Comparison of ENCODE assay signal across 14 mouse cellular contexts in the genomic region with DNA sequence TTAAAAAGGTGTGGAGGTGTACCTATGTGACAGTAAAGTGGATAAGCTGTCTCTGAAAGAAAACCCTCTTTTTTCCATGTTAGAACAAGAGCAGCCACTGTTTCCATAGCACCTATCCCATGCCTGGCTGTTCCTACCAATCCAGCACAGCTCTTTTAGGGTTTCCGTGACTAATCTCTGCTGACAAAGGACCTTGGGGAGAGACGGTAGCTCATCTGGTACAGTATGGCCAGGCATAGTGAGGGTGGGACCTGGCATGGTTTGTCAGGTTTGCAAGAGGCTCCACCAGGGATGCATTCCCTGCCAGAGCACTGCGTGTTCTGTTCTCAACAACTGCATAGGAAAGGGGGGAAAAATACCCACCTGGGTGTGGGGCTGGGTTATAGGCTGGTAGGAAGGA. TPM values are rescaled to one million over a fixed set of nuclear protein-coding genes. Genes with fewer than 3 reads are reported as not detected.
A peak's percentile ranks its signal among the peaks of the same experiment; 100 is the strongest.
DNase-seq lines count a peak whose midpoint lies in the region; ATAC-seq and TF ChIP-seq lines count a peak whose summit lies in the region.
"Had no signal": no experiment of that assay in that cellular context is flagged by ENCODE, and none has a peak within 500 bp of the region (broad histone marks: within the 10 kb centered on the region; RNA-seq: fewer than 3 reads in every experiment).

No protein-coding gene starts in this region.

- H3K4me2 ChIP-seq in forebrain, postnatal 0 days (ENCODE audit: low read depth) = no peak overlapping the region
- no peak overlapping the region for H3K4me2 ChIP-seq in forebrain, embryonic 16.5 days (ENCODE audit: low read length)
- no peak overlapping the region for H3K4me2 ChIP-seq in limb, embryonic 14.5 days (replicated peaks; ENCODE audit: low read depth, low read length, severe bottlenecking)
- no peak overlapping the region for H3K4me2 ChIP-seq in embryonic facial prominence, embryonic 14.5 days (ENCODE audit: low read depth, low read length)
- no peak overlapping the region for H3K4me2 ChIP-seq in midbrain, postnatal 0 days (ENCODE audit: low read depth, low read length, poor library complexity, severe bottlenecking)
- H3K4me2 ChIP-seq: embryonic facial prominence, embryonic 12.5 days; liver, embryonic 15.5 days had no signal

- no peaks in the 10 kb centered on the region for H3K27me3 ChIP-seq in forebrain, postnatal 0 days (ENCODE audit: insufficient read depth, low read length)
- H3K27me3 ChIP-seq in forebrain, embryonic 16.5 days (replicated peaks; ENCODE audit: control insufficient read depth, insufficient read depth, low read length) = no peaks in the 10 kb centered on the region
- H3K27me3 ChIP-seq in limb, embryonic 14.5 days (ENCODE audit: control insufficient read depth, insufficient read depth, low read length) = no peaks in the 10 kb centered on the region
- H3K27me3 ChIP-seq in limb, embryonic 10.5 days (ENCODE audit: low read depth, poor library complexity, severe bottlenecking) = no peaks in the 10 kb centered on the region
- H3K27me3 ChIP-seq in embryonic facial prominence, embryonic 14.5 days (replicated peaks; ENCODE audit: control insufficient read depth, insufficient read depth, low read length) = no peaks in the 10 kb centered on the region
- H3K27me3 ChIP-seq in midbrain, postnatal 0 days (ENCODE audit: insufficient read depth, low read length) = no peaks in the 10 kb centered on the region
- H3K27me3 ChIP-seq: embryonic facial prominence, embryonic 12.5 days; liver, embryonic 15.5 days had no signal

- no peak overlapping the region for H3K27ac ChIP-seq in forebrain, postnatal 0 days (ENCODE audit: low read depth, low read length)
- no peak overlapping the region for H3K27ac ChIP-seq in forebrain, embryonic 16.5 days (ENCODE audit: low read length)
- H3K27ac ChIP-seq in limb, embryonic 14.5 days (replicated peaks; ENCODE audit: low read depth, low read length) = 0 out of 2 replicates have a peak overlapping the region, but pooled peaks have one; percentile 19
- no peak overlapping the region for H3K27ac ChIP-seq in limb, embryonic 10.5 days
- no peak overlapping the region for H3K27ac ChIP-seq in embryonic facial prominence, embryonic 14.5 days (replicated peaks; ENCODE audit: low read depth, low read length)
- no peak overlapping the region for H3K27ac ChIP-seq in midbrain, postnatal 0 days (ENCODE audit: low read depth, low read length)
- H3K27ac ChIP-seq: embryonic facial prominence, embryonic 12.5 days; kidney, postnatal 0 days; liver, embryonic 15.5 days had no signal

- TF ChIP-seq POLR2A in limb, embryonic 14.5 days (IDR thresholded peaks at IDR 0.05; ENCODE audit: borderline replicate concordance, extremely low read depth, insufficient read depth, insufficient read length) = no peak

- peak; percentile 52; the same call in 1 of the 2 replicates for ATAC-seq in forebrain, postnatal 0 days
- no peak for ATAC-seq in forebrain, embryonic 16.5 days
- ATAC-seq in limb, embryonic 14.5 days (ENCODE audit: low FRiP score, low read depth) = no peak
- peak; percentile 30; the same call in 1 of the 2 replicates for ATAC-seq in embryonic facial prominence, embryonic 14.5 days (ENCODE audit: low read depth)
- ATAC-seq in midbrain, postnatal 0 days (ENCODE audit: low FRiP score) = no peak
- ATAC-seq: intestine, embryonic 16.5 days had no signal

- no peaks in the 10 kb centered on the region for H3K9me3 ChIP-seq in forebrain, postnatal 0 days (ENCODE audit: low read length)
- no peaks in the 10 kb centered on the region for H3K9me3 ChIP-seq in forebrain, embryonic 16.5 days (ENCODE audit: control insufficient read depth, low read length)
- no peaks in the 10 kb centered on the region for H3K9me3 ChIP-seq in limb, embryonic 14.5 days (ENCODE audit: control insufficient read depth, low read length)
- no peaks in the 10 kb centered on the region for H3K9me3 ChIP-seq in limb, embryonic 10.5 days (replicated peaks)
- H3K9me3 ChIP-seq in embryonic facial prominence, embryonic 14.5 days (ENCODE audit: control insufficient read depth, low read length) = no peaks in the 10 kb centered on the region
- no peaks in the 10 kb centered on the region for H3K9me3 ChIP-seq in midbrain, postnatal 0 days (ENCODE audit: low read length)
- H3K9me3 ChIP-seq: embryonic facial prominence, embryonic 12.5 days; heart, embryonic 10.5 days; liver, embryonic 15.5 days had no signal

- DNase-seq in forebrain, postnatal 0 days = no peak
- DNase-seq in limb, embryonic 14.5 days (ENCODE audit: low spot score) = no peak
- DNase-seq in limb, embryonic 10.5 days (ENCODE audit: low spot score) = no peak
- DNase-seq in embryonic facial prominence, embryonic 14.5 days (ENCODE audit: low spot score) = peak; percentile 62
- peak; percentile 13 for DNase-seq in midbrain, postnatal 0 days (ENCODE audit: low spot score)
- no peak for DNase-seq in kidney, postnatal 36 days
- DNase-seq: cerebellum, adult 11-12 months; lung, postnatal 10 days had no signal

- H3K4me3 ChIP-seq in forebrain, postnatal 0 days (ENCODE audit: low read depth, low read length) = no peak overlapping the region
- no peak overlapping the region for H3K4me3 ChIP-seq in forebrain, embryonic 16.5 days (replicated peaks; ENCODE audit: low read length)
- no peak overlapping the region for H3K4me3 ChIP-seq in limb, embryonic 14.5 days (replicated peaks; ENCODE audit: low read length)
- H3K4me3 ChIP-seq in limb, embryonic 10.5 days = no peak overlapping the region
- H3K4me3 ChIP-seq in embryonic facial prominence, embryonic 14.5 days (ENCODE audit: low read depth, low read length) = no peak overlapping the region
- no peak overlapping the region for H3K4me3 ChIP-seq in midbrain, postnatal 0 days (ENCODE audit: low read depth, low read length)
- H3K4me3 ChIP-seq: embryonic facial prominence, embryonic 12.5 days; heart, embryonic 10.5 days; liver, embryonic 15.5 days had no signal

- TF ChIP-seq CTCF in forebrain, postnatal 0 days (IDR thresholded peaks at IDR 0.05; ENCODE audit: low read depth) = no peak
- TF ChIP-seq CTCF in midbrain, postnatal 0 days (IDR thresholded peaks at IDR 0.05) = no peak

- no peak overlapping the region for H3K9ac ChIP-seq in forebrain, postnatal 0 days
- H3K9ac ChIP-seq in forebrain, embryonic 16.5 days (replicated peaks; ENCODE audit: low read depth, low read length) = no peak overlapping the region
- no peak overlapping the region for H3K9ac ChIP-seq in limb, embryonic 14.5 days (ENCODE audit: low read depth, low read length, severe bottlenecking)
- H3K9ac ChIP-seq in embryonic facial prominence, embryonic 14.5 days (ENCODE audit: low read depth, low read length) = no peak overlapping the region
- H3K9ac ChIP-seq in midbrain, postnatal 0 days (replicated peaks; ENCODE audit: low read length, poor library complexity, severe bottlenecking) = no peak overlapping the region
- H3K9ac ChIP-seq: embryonic facial prominence, embryonic 12.5 days; liver, embryonic 15.5 days had no signal

- 0 out of 2 replicates have a peak, but pooled peaks cover 8% of the 10 kb centered on the region for H3K4me1 ChIP-seq in forebrain, postnatal 0 days (ENCODE audit: insufficient read depth)
- H3K4me1 ChIP-seq in forebrain, embryonic 16.5 days (replicated peaks; ENCODE audit: control insufficient read depth, insufficient read depth, low read length) = peaks cover 8% of the 10 kb centered on the region
- H3K4me1 ChIP-seq in limb, embryonic 14.5 days (ENCODE audit: control insufficient read depth, insufficient read depth, low read length) = peaks cover 36% of the 10 kb centered on the region
- peaks cover 23% of the 10 kb centered on the region for H3K4me1 ChIP-seq in limb, embryonic 10.5 days
- H3K4me1 ChIP-seq in embryonic facial prominence, embryonic 14.5 days (ENCODE audit: control insufficient read depth, insufficient read depth, low read length) = peaks cover 37% of the 10 kb centered on the region
- no peaks in the 10 kb centered on the region; the same call in 1 of the 2 replicates for H3K4me1 ChIP-seq in midbrain, postnatal 0 days (ENCODE audit: insufficient read depth, low read length)

- 76% methylated on average over 3 of the region's 3 CpGs for WGBS in forebrain, postnatal 0 days
- WGBS in forebrain, embryonic 16.5 days = 72% methylated on average over 3 of the region's 3 CpGs
- 63% methylated on average over 3 of the region's 3 CpGs for WGBS in limb, embryonic 14.5 days
- WGBS in limb, embryonic 10.5 days = 89% methylated on average over 3 of the region's 3 CpGs
- WGBS in embryonic facial prominence, embryonic 14.5 days = 50% methylated on average over 3 of the region's 3 CpGs
- 37% methylated on average over 3 of the region's 3 CpGs for WGBS in midbrain, postnatal 0 days

- H3K36me3 ChIP-seq in forebrain, postnatal 0 days (ENCODE audit: insufficient read depth) = 0 out of 2 replicates have a peak, but pooled peaks cover 3% of the 10 kb centered on the region
- no peaks in the 10 kb centered on the region for H3K36me3 ChIP-seq in forebrain, embryonic 16.5 days (ENCODE audit: control insufficient read depth, insufficient read depth)
- H3K36me3 ChIP-seq in limb, embryonic 14.5 days (ENCODE audit: control insufficient read depth, insufficient read depth, low read length) = no peaks in the 10 kb centered on the region
- H3K36me3 ChIP-seq in limb, embryonic 10.5 days = no peaks in the 10 kb centered on the region
- no peaks in the 10 kb centered on the region for H3K36me3 ChIP-seq in embryonic facial prominence, embryonic 14.5 days (ENCODE audit: control insufficient read depth, insufficient read depth, low read length)
- no peaks in the 10 kb centered on the region for H3K36me3 ChIP-seq in midbrain, postnatal 0 days (ENCODE audit: insufficient read depth, low read length)
- H3K36me3 ChIP-seq: embryonic facial prominence, embryonic 12.5 days; heart, embryonic 10.5 days; liver, embryonic 15.5 days had no signal

RNA-seq across cellular contexts. Expression of gene Bcr, which starts 52.0 kb away (rescaled TPM):
- 44.9 and 49.6 TPM in 2 replicates for total RNA-seq in forebrain, postnatal 0 days (2014; rRNA removed)
- 6.9 and 10.1 TPM in 2 replicates for polyA plus RNA-seq in forebrain, postnatal 0 days (2015; fragmentation: Nextera tagmentation; extraction: Ambion mirVana)
- polyA plus RNA-seq in forebrain, embryonic 16.5 days (2015; fragmentation: Nextera tagmentation; extraction: Ambion mirVana) = 14.8 and 17.6 TPM in 2 replicates
- polyA plus RNA-seq in limb, embryonic 14.5 days (2012; rRNA removed) = 26.8 and 30.7 TPM in 2 replicates
- polyA plus RNA-seq in limb, embryonic 14.5 days (2014; fragmentation: Nextera tagmentation; extraction: Ambion mirVana) = 10.0 and 11.3 TPM in 2 replicates
- 7.0 and 7.6 TPM in 2 replicates for polyA plus RNA-seq in limb, embryonic 10.5 days (2016; fragmentation: Nextera tagmentation; extraction: Ambion mirVana)
- 6.7 and 8.1 TPM in 2 replicates for polyA plus RNA-seq in embryonic facial prominence, embryonic 14.5 days (2014; fragmentation: Nextera tagmentation; extraction: Ambion mirVana)
- 59.8 and 63.5 TPM in 2 replicates for total RNA-seq in midbrain, postnatal 0 days (2014; rRNA removed)
- 9.4 and 11.0 TPM in 2 replicates for polyA plus RNA-seq in midbrain, postnatal 0 days (2015; fragmentation: Nextera tagmentation; extraction: Ambion mirVana)

Comparison
In these comparisons a context has a peak if more than half of its experiments do, and no peak if none do; other contexts are left out.
1. ATAC-seq: peak in forebrain, postnatal 0 days (single experiment) and embryonic facial prominence, embryonic 14.5 days (single experiment); none in forebrain, embryonic 16.5 days (single experiment), limb, embryonic 14.5 days (single experiment) and midbrain, postnatal 0 days (single experiment).
2. DNase-seq: peak in embryonic facial prominence, embryonic 14.5 days (single experiment) and midbrain, postnatal 0 days (single experiment); none in forebrain, postnatal 0 days (single experiment), limb, embryonic 14.5 days (single experiment), limb, embryonic 10.5 days (single experiment) and kidney, postnatal 36 days (0 of 2).